Mouse (Mus musculus) cerebellum, adult 11-12 months (tissue): ENCODE results near the gene Gm45234.

ENCODE experiments used
- DNase-seq: peaks from one replicate; pipeline ENCODE4 v3.0.0; 2022

Gene Gm45234

GRCm38 (mm10) chr6:124765951-124766350 is 10.1 kb upstream of the Gm45234 start:
- DNase-seq, result no peak

DNA sequence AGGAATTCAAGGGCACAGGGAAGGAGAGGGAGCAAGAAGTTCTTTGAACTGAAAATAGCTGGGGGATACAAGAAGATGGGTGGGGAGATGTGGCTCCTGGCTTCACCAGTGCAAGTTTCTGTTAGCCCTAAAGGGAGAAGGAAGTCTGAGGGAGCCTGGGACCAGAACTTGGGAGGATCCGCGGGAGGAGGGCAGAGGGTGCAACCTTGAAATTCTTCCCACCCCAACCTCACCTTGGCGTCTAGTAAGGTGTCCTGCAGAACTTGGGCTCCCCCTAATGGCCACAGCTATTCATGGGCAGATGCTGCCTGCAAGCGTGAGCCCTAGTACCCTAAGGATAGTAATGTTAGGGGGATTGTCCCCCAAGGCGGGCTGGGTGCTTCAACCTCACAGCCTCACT is 3.4 kb upstream of the Gm45234 start:
- peak; percentile 87 for DNase-seq

- DNase-seq, result peak; percentile 46
Measured at GRCm38 (mm10) chr6:124758849-124759232, 3.0 kb upstream of the Gm45234 start.

DNA sequence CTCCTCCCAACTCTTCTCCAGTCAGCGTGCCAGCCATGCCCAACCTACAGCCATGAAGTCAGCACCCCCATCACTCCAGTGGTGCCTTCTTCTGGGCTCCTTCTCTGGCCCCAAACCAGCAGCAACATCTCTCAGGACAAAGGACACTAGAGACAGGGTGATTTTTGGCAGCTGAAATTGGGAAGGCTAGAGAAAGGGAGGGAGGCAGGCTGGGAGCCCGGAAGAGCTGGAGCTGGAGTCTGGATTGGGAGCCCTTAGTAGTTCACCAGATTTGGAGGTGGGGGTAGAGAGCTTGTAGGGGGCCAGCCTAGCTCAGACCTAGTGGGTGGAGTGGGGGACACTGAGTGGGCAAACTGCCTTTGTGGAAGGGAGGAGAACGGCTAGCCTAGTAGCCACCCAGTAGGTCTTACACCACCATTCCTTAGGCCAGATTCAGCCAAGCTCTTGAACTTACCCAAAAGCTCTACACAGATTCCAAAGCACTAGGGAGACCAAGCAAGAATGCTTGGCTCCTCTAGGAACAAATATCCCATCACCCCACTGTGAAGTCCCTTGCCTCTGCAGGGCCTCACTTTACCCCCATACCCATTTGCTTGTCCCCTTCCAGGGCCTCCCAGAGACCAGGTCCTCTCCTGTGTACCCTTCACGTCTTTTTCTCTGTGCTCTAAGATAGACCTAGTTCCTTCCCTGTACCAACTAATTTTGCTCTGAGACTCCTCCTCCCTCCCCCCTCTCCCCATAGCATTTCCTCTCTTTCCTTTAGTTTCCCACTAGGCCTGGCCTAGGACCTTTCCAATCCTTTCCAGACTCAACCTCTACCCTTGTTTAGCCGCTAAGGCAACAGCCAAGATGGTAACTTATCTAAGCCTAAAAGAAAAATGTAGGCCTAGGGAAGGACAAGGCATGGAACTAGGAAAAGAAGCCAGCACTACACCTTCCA is 2.4 kb upstream of the Gm45234 start:
- DNase-seq, result peak; percentile 83

- DNase-seq, result peak; percentile 51
Measured at GRCm38 (mm10) chr6:124757351-124757880, 1.6 kb upstream of the Gm45234 start.

DNA sequence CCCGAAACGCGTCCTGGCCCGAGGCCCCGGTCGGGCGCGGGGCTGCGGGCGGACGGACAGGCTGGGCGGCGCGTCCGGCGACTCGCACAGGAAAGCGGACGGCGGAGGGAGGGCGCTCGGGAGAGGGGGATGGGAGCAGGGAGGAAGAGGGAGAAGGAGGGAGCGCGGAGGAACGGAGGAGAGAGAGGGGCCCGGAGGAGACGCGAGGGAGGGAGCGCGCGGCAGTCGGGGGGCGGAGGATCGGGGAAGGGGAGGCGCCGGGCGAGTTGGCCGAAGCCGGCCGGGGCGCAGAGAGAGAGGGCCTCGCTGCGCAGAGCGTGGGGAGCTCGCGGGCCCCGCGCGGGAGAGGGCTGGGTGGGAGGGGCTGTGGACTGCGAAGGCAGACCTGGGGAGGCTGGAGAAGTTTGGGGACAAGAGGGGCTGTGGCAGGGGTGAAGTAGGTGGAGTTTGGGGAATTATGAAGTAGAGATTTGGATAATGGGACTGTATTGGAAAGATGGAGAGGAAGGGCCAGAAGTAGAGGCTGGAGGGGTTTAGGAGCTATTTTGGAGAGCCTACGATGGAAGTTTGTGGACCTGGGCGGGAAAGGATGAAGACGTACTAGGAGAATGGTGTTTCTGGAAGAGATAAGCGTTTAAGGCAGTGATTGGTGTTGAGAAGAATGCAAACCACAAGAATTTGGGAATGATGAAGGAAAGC is 980 bp upstream of the Gm45234 start:
- peak; percentile 88 for DNase-seq

- DNase-seq, result no peak
Measured at GRCm38 (mm10) chr6:124755306-124755705, 515 bp downstream of the Gm45234 start.

GRCm38 (mm10) chr6:124753861-124754260 is 2.0 kb downstream of the Gm45234 start:
- DNase-seq, result no peak

- DNase-seq, result no peak
Measured at GRCm38 (mm10) chr6:124750405-124750804, 5.4 kb downstream of the Gm45234 start.

DNA sequence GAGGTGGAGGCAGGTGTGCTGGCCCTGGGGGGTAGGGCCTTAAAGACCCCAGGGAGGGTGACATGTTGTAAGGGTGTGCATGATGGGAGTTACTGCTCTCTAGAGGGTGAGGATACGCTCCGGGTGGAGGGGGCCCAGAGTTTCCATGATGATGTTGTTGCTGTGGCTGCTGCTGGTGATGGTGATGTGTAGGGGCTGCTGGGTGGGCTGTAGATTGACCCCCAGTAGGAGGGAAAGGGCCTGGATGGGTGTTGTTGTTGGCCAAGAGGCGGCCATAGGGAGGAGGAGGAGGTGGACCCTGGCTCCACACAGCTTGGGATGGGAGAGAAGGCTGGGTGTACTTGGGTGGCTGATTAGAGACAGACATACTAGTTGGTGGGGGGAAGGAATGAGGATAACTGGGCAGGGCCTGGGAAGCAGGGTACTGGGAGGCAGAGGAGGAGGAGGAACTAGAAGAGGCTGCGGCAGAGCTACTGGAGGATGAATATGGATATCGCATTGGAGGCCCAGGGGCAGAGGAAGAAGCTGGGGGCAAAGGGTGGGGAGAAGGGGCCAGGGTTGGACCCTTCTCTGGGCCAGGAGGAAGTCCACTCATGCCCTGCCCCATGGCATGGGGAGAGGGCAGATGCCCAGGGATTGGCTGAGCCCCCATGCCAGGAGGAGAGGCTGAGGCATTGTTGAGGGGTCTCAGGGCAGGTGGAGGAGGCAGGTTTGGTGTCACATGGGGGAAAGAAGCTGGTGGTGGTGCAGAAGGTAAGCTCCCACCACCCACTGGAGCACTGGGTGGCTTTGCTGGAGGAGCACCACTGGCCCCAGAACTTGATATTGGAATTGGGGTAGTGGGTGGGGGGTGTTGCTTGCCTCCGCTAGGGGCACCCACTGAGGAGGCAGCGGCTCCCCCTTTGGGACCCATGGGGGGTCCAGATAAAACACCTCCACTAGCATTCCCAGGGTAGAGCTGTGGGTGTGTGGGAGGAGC is 8.9 kb downstream of the Gm45234 start:
- DNase-seq, result peak; percentile 73

DNA sequence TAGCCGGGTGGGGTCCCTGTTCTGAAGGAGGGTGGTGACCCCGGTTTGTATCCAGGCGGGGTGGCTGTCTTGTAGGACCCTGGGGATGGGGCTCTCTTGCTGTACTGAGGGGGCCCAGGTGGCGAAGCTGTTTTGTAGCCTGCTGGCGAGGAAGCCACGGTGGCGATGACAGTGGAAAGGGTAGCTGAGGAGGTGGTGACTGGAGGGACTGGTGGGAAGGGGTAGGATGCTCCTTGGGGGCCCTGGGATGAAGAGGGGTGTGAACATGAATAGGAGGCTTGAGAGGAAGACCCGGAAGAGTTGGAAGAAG is 9.6 kb downstream of the Gm45234 start:
- no peak for DNase-seq

GRCm38 (mm10) chr6:124745490-124746295 is 10.1 kb downstream of the Gm45234 start:
- DNase-seq, result peak; percentile 97

GRCm38 (mm10) chr6:124744755-124745321 is 11.0 kb downstream of the Gm45234 start:
- peak; percentile 83 for DNase-seq

DNA sequence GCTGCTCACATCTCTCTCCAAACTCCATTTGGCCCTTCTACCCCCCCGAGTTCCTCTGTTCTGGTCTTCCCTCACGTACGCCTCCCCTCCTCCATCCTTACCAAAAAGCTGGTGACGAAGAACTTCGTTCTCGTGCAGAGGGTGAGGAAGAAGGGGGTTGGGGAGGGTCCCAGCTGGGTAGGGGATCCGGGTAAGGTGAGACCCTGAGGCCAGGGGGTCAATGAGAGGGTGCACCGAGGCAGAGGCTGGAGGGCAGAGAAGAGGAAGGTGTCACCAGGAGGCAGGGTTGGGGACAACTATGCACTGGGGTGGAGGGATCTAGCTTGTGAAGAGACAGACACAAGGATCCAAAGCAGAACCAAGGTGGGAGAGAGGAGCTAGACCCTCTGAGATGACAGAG is 12.2 kb downstream of the Gm45234 start:
- peak; percentile 67 for DNase-seq

GRCm38 (mm10) chr6:124742839-124743514 is 12.8 kb downstream of the Gm45234 start:
- DNase-seq, result peak; percentile 73

DNA sequence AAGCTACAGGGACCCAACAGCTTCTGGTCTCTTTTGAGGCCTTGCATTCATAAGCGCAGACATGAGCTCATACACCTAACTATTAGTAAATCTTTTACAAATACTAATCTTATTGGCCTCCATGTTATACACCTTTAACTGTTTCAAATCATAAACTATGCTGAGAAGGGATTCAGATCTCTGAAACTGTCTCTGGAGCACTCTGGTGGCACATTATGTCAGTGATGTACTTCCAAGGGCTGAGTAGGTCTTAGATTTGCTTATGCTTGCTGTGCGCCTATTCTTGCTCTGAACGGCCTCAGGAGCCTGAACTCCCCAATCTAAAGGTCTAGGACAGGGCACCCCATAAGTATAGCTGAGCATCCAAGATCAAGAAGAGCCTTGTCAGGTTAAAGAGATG is 14.0 kb downstream of the Gm45234 start:
- DNase-seq, result no peak

DNA sequence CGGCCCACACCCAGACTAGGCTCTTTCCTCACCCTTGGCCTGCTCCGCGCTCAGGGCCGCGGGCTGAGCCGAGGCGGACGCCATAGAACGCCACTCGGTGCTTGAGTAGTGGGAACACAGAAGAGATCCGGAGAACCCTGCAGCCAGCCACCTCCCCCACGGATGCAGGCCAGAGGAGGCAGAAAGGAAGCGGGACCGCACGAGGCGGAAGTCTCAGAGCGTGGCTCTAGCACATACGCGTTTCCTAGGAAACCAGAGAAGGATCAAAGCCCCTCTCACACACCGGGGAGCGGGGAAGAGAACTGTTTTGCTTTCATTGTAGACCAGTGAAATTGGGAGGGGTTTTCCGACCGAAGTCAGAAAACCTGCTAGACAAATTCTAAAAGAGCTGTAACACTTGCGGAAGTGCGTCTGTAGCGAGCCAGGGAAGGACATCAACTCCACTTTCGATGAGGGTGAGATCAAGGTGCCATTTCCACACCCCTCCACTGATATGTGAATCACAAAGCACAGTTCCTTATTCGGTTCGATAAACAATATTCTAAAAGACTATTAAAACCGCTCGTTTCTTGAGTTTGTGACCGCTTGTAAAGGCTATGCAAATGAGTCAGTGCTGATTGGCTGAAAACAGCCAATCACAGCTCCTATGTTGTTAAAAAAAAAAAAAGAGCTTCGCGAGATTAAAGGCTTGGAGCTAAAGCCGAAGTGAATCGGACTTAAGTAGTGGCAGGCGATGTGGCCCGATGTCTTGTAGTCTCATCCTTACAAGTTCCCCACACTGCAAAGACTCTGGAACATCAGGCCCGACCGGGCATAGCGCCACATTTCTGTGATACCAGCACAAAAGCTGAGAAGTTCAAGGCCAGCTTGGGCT is 14.7 kb downstream of the Gm45234 start, which contains the start of gene Grcc10:
Grcc10 (minus strand) TSS at position 487 of the 874 bp plus-strand sequence.
- peak; percentile 90 for DNase-seq

- peak; percentile 67 for DNase-seq
Measured at GRCm38 (mm10) chr6:124740211-124740887, 15.5 kb downstream of the Gm45234 start.

- peak; percentile 45 for DNase-seq
Measured at GRCm38 (mm10) chr6:124739231-124739796, 16.5 kb downstream of the Gm45234 start.
